Comparison of ENCODE assay signal across 8 mouse cellular contexts in the genomic region with DNA sequence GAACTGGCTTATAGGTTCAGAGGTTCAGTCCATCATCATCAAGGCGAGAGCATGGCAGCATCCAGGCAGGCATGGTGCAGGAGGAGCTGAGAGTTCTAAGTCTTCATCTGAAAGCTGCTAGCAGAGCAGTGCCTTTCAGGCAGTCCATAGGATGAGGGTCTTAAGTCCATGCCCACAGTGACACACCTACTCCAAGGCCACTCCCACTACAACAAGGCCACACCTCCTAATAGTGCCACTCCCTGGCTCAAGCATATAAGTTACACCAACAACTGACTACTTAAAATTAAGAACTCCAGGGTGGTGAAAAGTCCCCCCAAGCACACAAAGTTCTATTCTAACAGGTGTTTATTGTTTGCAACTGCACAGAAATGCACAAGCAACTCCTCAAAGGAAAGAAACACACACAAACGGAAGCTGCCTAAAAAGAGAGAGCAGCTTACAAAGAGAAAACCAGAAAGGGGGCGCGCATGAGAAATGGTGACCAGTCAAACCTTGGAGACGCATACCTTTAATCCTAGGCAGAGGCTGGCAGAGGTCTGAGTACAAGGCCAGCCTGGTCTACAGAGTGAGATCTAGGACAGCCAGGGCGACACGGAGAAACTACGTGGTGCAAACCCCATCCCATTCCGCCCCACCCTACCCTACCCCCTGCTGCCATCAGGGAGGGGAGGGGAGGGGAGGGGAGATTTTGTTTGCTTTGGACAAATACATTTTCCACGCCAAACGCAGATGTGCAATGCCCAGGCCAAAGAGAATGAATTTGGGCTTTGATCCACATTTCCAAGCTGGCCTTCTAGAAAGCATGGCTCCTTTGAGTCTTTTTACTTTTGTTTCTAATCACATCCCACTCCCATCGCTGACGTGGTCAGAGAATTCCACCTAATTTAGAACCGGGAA. TPM values are rescaled to one million over a fixed set of nuclear protein-coding genes. Genes with fewer than 3 reads are reported as not detected.
DNase-seq lines count a peak whose midpoint lies in the region; ATAC-seq and TF ChIP-seq lines count a peak whose summit lies in the region.

No protein-coding gene starts in this region.

- DNase-seq in 3T3-L1 (ENCODE audit: low read depth, low spot score) (peak; percentile 80), ES-E14 (ENCODE audit: low read depth, low spot score) (no peak), liver (peak; percentile 32)
- peak; percentile 21 for DNase-seq in heart, postnatal 4 days
- DNase-seq in layer of hippocampus, postnatal 10 days (ENCODE audit: low spot score in 2 of 2) = no peak
- DNase-seq in cerebellum, adult 9-11 months = no peak

- peak overlapping the region; percentile 84 for H3K4me2 ChIP-seq in embryonic facial prominence, embryonic 12.5 days (replicated peaks)
- peak overlapping the region; percentile 99 for H3K4me2 ChIP-seq in midbrain, embryonic 15.5 days

- in situ Hi-C loops in ES-E14 (cut with MboI; ENCODE audit: low sequenced_read_pairs in 2 of 2, unreplicated experiment in 2 of 2) = no loop called here

- ATAC-seq in embryonic facial prominence, embryonic 12.5 days (ENCODE audit: insufficient number of reproducible peaks, insufficient read depth, low FRiP score, low TSS enrichment) = peak; percentile 17; the same call in 1 of the 2 replicates
- peak; percentile 62 for ATAC-seq in midbrain, embryonic 15.5 days (replicated peaks)

- no peaks in the 10 kb centered on the region for H3K36me3 ChIP-seq in ES-E14 (ENCODE audit: control insufficient read depth, insufficient read depth, low read length, poor library complexity, severe bottlenecking)
- H3K36me3 ChIP-seq in embryonic facial prominence, embryonic 12.5 days = no peaks in the 10 kb centered on the region
- H3K36me3 ChIP-seq in midbrain, embryonic 15.5 days (replicated peaks) = no peaks in the 10 kb centered on the region

- H3K4me1 ChIP-seq in ES-E14 (ENCODE audit: control insufficient read depth in 2 of 2, insufficient read depth in 2 of 2, low read length in 2 of 2, poor library complexity in 1 of 2) = peaks cover 0 to 9% of the 10 kb centered on the region in 2 experiments; a peak in 1 of 4 replicates
- H3K4me1 ChIP-seq in embryonic facial prominence, embryonic 12.5 days = peaks cover 11% of the 10 kb centered on the region
- peaks cover 8% of the 10 kb centered on the region; the same call in 1 of the 2 replicates for H3K4me1 ChIP-seq in midbrain, embryonic 15.5 days

- H3K27me3 ChIP-seq in embryonic facial prominence, embryonic 12.5 days = no peaks in the 10 kb centered on the region
- H3K27me3 ChIP-seq in midbrain, embryonic 15.5 days (replicated peaks) = peaks cover 5% of the 10 kb centered on the region; the same call in 1 of the 2 replicates

- WGBS in embryonic facial prominence, embryonic 12.5 days = 4% methylated on average over 14 of the region's 14 CpGs
- 6% methylated on average over 14 of the region's 14 CpGs for WGBS in midbrain, embryonic 15.5 days

- no peaks in the 10 kb centered on the region for H3K9me3 ChIP-seq in ES-E14 (ENCODE audit: control insufficient read depth, insufficient read depth, low read depth, low read length)
- H3K9me3 ChIP-seq in embryonic facial prominence, embryonic 12.5 days = no peaks in the 10 kb centered on the region
- no peaks in the 10 kb centered on the region for H3K9me3 ChIP-seq in midbrain, embryonic 15.5 days

- no peak overlapping the region for H3K27ac ChIP-seq in ES-E14 (ENCODE audit: insufficient read depth, low read depth, low read length, poor library complexity, severe bottlenecking)
- H3K27ac ChIP-seq in embryonic facial prominence, embryonic 12.5 days = peak overlapping the region; percentile 52; the same call in 1 of the 2 replicates
- no peak overlapping the region for H3K27ac ChIP-seq in midbrain, embryonic 15.5 days

- peak overlapping the region; percentile 66 for H3K9ac ChIP-seq in ES-E14 (ENCODE audit: insufficient read depth, low read depth, low read length, poor library complexity, severe bottlenecking)
- H3K9ac ChIP-seq in embryonic facial prominence, embryonic 12.5 days = peak overlapping the region; percentile 78
- H3K9ac ChIP-seq in midbrain, embryonic 15.5 days = peak overlapping the region; percentile 51

- H3K4me3 ChIP-seq in ES-E14 (ENCODE audit: insufficient read depth in 1 of 2, low read depth in 1 of 2, low read length in 2 of 2, poor library complexity in 1 of 2, severe bottlenecking in 1 of 2) = peak overlapping the region; percentile 78 to 88
- H3K4me3 ChIP-seq in embryonic facial prominence, embryonic 12.5 days = peak overlapping the region; percentile 73
- H3K4me3 ChIP-seq in midbrain, embryonic 15.5 days = peak overlapping the region; percentile 59

TF ChIP-seq in ES-E14, 5 proteins besides CTCF, POLR2A, EP300 and RAD21:
- no peak for TF ChIP-seq CHD2 (IDR thresholded peaks at IDR 0.05; ENCODE audit: low read depth, low read length)
- TF ChIP-seq ZNF384 (IDR thresholded peaks at IDR 0.05; ENCODE audit: low read depth, low read length) = no peak
- no peak for TF ChIP-seq HCFC1 (IDR thresholded peaks at IDR 0.05; ENCODE audit: borderline replicate concordance, insufficient read depth, low read length)
- TF ChIP-seq ZC3H11A (IDR thresholded peaks at IDR 0.05; ENCODE audit: borderline replicate concordance, low read depth, low read length) = no peak
- no peak for TF ChIP-seq MAFK (IDR thresholded peaks at IDR 0.05; ENCODE audit: insufficient read depth, low read depth, low read length)

RNA-seq across cellular contexts. Expression of gene Fam114a1, which starts 0.7 kb away (rescaled TPM):
- total RNA-seq in ES-E14 (2012; rRNA removed) = 3.5 and 6.5 TPM in 2 replicates
- polyA plus RNA-seq in embryonic facial prominence, embryonic 12.5 days (2016; fragmentation: Nextera tagmentation; extraction: Ambion mirVana) = 29.4 and 32.8 TPM in 2 replicates
- 10 to 100 TPM; 35.8 to 37.0 TPM for total RNA-seq in heart, postnatal 4 days (2021)
- polyA plus RNA-seq in midbrain, embryonic 15.5 days (2015; fragmentation: Nextera tagmentation; extraction: Ambion mirVana) = 7.5 and 8.3 TPM in 2 replicates
- 1 to 10 TPM; 5.3 to 5.8 TPM for total RNA-seq in layer of hippocampus, postnatal 10 days (2021)

RNA-seq across cellular contexts. Expression of gene Tlr6, which starts 9.3 kb away (rescaled TPM):
- 0.13 and 0.16 TPM in 2 replicates for total RNA-seq in ES-E14 (2012; rRNA removed)
- 0.40 and 0.69 TPM in 2 replicates for polyA plus RNA-seq in embryonic facial prominence, embryonic 12.5 days (2016; fragmentation: Nextera tagmentation; extraction: Ambion mirVana)
- 1 to 10 TPM in 1 of 2 experiments, under 1 TPM in 1; 0.72 to 1.4 TPM for total RNA-seq in heart, postnatal 4 days (2021)
- 0.40 and 0.82 TPM in 2 replicates for polyA plus RNA-seq in midbrain, embryonic 15.5 days (2015; fragmentation: Nextera tagmentation; extraction: Ambion mirVana)
- 1 to 10 TPM; 1.3 to 1.4 TPM for total RNA-seq in layer of hippocampus, postnatal 10 days (2021)

RNA-seq across cellular contexts. Expression of gene Tlr1, which starts 35.8 kb away (rescaled TPM):
- not detected in 2 replicates for total RNA-seq in ES-E14 (2012; rRNA removed)
- polyA plus RNA-seq in embryonic facial prominence, embryonic 12.5 days (2016; fragmentation: Nextera tagmentation; extraction: Ambion mirVana) = 0.29 and 0.59 TPM in 2 replicates
- total RNA-seq in heart, postnatal 4 days (2021) = under 1 TPM; 0.32 to 0.36 TPM
- 0.60 and 0.75 TPM in 2 replicates for polyA plus RNA-seq in midbrain, embryonic 15.5 days (2015; fragmentation: Nextera tagmentation; extraction: Ambion mirVana)
- total RNA-seq in layer of hippocampus, postnatal 10 days (2021) = under 1 TPM; 0.54 to 0.57 TPM

Comparison
In these comparisons a context has a peak if more than half of its experiments do, and no peak if none do; other contexts are left out.
1. DNase-seq: peak in 3T3-L1 (single experiment), heart, postnatal 4 days (single experiment) and liver (single experiment); none in ES-E14 (single experiment), layer of hippocampus, postnatal 10 days (0 of 2) and cerebellum, adult 9-11 months (single experiment).
2. Peak in every context shown above with its lines, with median percentiles within 50 percentile points of each other: H3K4me3 ChIP-seq and H3K9ac ChIP-seq.